8 mouse cellular contexts compared by ENCODE assay signal in the genomic region with DNA sequence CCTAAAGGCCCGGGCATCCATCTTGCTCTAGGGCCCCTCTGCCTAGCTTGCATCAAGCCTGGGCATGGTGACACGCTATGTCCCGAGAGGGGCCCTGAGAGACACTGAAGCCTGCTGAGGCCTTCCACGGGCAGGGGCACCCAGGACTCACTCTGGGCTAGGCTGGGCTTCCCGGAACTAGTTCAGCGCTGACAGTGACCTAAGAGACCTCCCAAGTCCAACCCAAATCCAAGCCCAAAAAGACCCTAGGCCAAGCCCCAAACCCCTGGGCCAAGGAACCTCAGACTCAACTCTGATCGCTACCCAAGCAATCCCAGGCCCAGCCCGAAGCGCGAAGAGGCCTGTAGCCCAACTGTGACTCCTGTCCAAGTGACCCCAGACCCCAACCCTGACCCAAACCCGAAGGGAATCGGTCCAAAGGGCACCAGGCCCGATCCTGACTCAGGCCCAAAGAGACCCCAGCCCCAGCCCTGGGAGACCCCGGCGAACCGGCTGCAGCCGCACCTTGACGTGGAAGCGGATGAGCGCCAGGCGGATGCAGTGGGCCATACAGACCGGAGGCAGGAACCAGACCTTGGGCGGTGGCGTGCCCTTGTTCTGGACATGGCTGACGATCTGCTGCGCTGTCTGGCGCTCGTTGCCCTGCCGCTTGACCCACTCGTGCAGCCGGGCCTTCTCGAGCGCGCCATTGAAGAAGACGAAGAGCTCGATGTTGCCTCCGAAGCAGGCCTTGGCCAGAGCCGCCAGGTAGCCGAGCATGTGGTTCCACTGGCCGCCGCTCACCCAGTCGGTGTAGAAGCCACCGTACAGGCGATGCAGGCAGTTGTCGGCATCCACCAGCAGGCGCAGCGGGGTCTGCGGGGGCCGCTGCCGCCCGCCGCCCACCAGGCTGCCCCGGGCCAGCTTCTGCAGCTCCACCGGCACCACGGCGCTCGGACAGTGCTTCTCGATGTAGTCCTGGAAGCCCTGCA. TPM values are rescaled to one million over a fixed set of nuclear protein-coding genes. Genes with fewer than 3 reads are reported as not detected.
DNase-seq lines count a peak whose midpoint lies in the region; ATAC-seq lines count a peak whose summit lies in the region.

No protein-coding gene starts in this region.

- ATAC-seq in hindbrain, embryonic 15.5 days (ENCODE audit: low FRiP score, low read depth), result peak; percentile 5; the same call in 1 of the 2 replicates

- H3K27me3 ChIP-seq in hindbrain, embryonic 15.5 days, result no peaks in the 10 kb centered on the region

- peak overlapping the region; percentile 89 for H3K4me3 ChIP-seq in hindbrain, embryonic 15.5 days
- H3K4me3 ChIP-seq in macrophage (ENCODE audit: inconsistent target), result peak overlapping the region; percentile 94

- peaks cover 60% of the 10 kb centered on the region for H3K79me2 ChIP-seq in macrophage (ENCODE audit: inconsistent target)

- peaks cover 48% of the 10 kb centered on the region for H3K4me1 ChIP-seq in hindbrain, embryonic 15.5 days (replicated peaks)

- peak overlapping the region; percentile 94 for H3K27ac ChIP-seq in hindbrain, embryonic 15.5 days (replicated peaks)
- peak overlapping the region; percentile 91 for H3K27ac ChIP-seq in macrophage

- peak overlapping the region; percentile 94 for H3K9ac ChIP-seq in hindbrain, embryonic 15.5 days

- no peaks in the 10 kb centered on the region for H3K9me3 ChIP-seq in hindbrain, embryonic 15.5 days

- H3K36me3 ChIP-seq in hindbrain, embryonic 15.5 days, result peaks cover 5% of the 10 kb centered on the region
- H3K36me3 ChIP-seq in macrophage (ENCODE audit: inconsistent target), result no peaks in the 10 kb centered on the region

- DNase-seq in adipocyte (ENCODE audit: low spot score), result peak; percentile 42
- peak; percentile 69 to 75 for DNase-seq in cerebellum, postnatal 25 days
- DNase-seq in gastrocnemius, adult 18-20 months (ENCODE audit: low spot score), result peak; percentile 34
- DNase-seq in left cerebral cortex, adult 18-20 months (ENCODE audit: low spot score in 2 of 2), result peak; percentile 15 to 66
- peak; percentile 53 for DNase-seq in right cerebral cortex, postnatal 14 days
- DNase-seq in yolk sac, embryonic 10.5 days (ENCODE audit: low spot score), result peak; percentile 60

- WGBS in hindbrain, embryonic 15.5 days, result under 1% methylated on average over 55 of the region's 58 CpGs
- 0% methylated on average over 51 of the region's 58 CpGs for WGBS in macrophage (ENCODE audit: missing documents)

- peak overlapping the region; percentile 95 for H3K4me2 ChIP-seq in hindbrain, embryonic 15.5 days

RNA-seq across cellular contexts. Expression of a gene that starts 0.7 kb away (rescaled TPM):
- 100 to 1,000 TPM; 109 to 116 TPM for total RNA-seq in gastrocnemius, adult 18-20 months (2021)
- polyA plus RNA-seq in hindbrain, embryonic 15.5 days (2015; fragmentation: Nextera tagmentation; extraction: Ambion mirVana), result 12.0 and 12.4 TPM in 2 replicates
- 100 to 1,000 TPM; 106 to 111 TPM for total RNA-seq in left cerebral cortex, adult 18-20 months (2021)
- 100 to 1,000 TPM in 22 of 26 experiments, 10 to 100 TPM in 4; 71.5 to 271 (median 180) TPM for total RNA-seq in macrophage (2018; cell fraction: chromatin; rRNA removed)
- 100 to 1,000 TPM; 116 to 198 (median 152) TPM for total RNA-seq in macrophage (2018; cell fraction: cytosol; rRNA removed)
- 100 to 1,000 TPM in 23 of 26 experiments, 10 to 100 TPM in 3; 83.7 to 274 (median 157) TPM for total RNA-seq in macrophage (2018; cell fraction: nucleus; rRNA removed)
- 112 to 164 TPM (median 125 TPM) in 3 replicates for polyA plus RNA-seq in macrophage (2018)

Comparison
In these comparisons a context has a peak if more than half of its experiments do, and no peak if none do; other contexts are left out.
1. Peak in every context shown above with its lines: DNase-seq, ATAC-seq, H3K4me3 ChIP-seq and H3K27ac ChIP-seq.